Mouse (Mus musculus) CH12.LX (cell line): Measurements from ENCODE around the gene Gcnt7. TPM values are rescaled to one million over a fixed set of nuclear protein-coding genes. Genes with fewer than 3 reads are reported as not detected.

Experiments
- DNase-seq: peaks from one replicate; pipeline ENCODE4 v3.0.0-alpha.2; 2013; ENCODE audit errors: extremely low read depth
- H3K27ac ChIP-seq: 2 replicates; pipeline ENCODE4 v1.5.1; 2012; ENCODE audit warnings: low read depth, mild to moderate bottlenecking, control low read depth, moderate library complexity; ENCODE audit not compliant: insufficient read depth
- H3K27me3 ChIP-seq: replicated peaks from 2 replicates; pipeline ENCODE3; 2012; ENCODE audit warnings: inconsistent platforms
- H3K36me3 ChIP-seq, 2 experiments: replicated peaks in 1 of 2; 2 replicates each; pipeline versions ENCODE3 to v1.6.1; 2012; ENCODE audit warnings: inconsistent platforms in 1 of 2, low read length in 1 of 2, mild to moderate bottlenecking in 1 of 2, mixed read lengths in 1 of 2, moderate library complexity in 1 of 2; ENCODE audit not compliant: control insufficient read depth in 1 of 2, insufficient read depth in 1 of 2
- H3K4me1 ChIP-seq, 2 experiments: 2 replicates each; pipeline ENCODE4 v1.6.1; 2012; ENCODE audit warnings: inconsistent platforms in 1 of 2, moderate library complexity in 1 of 2; ENCODE audit not compliant: insufficient read depth in 2 of 2, control insufficient read depth in 1 of 2
- H3K4me2 ChIP-seq: 2 replicates; pipeline ENCODE4 v1.6.1; 2012; ENCODE audit warnings: low read depth, mild to moderate bottlenecking, control low read depth; ENCODE audit not compliant: poor library complexity, insufficient read depth, severe bottlenecking
- H3K4me3 ChIP-seq, 3 experiments: fragments of 150-350 bp in 1 of 3; sonication (generic) in 1 of 3; replicated peaks in 1 of 3; 2 replicates each; pipeline versions ENCODE3 to v1.5.1; 2011 to 2012; ENCODE audit warnings: low read depth in 2 of 3, low read length in 2 of 3, mild to moderate bottlenecking in 2 of 3, moderate library complexity in 2 of 3, control low read depth in 1 of 3, improper control_type of control experiment in 1 of 3, inconsistent platforms in 1 of 3, mixed read lengths in 1 of 3; ENCODE audit not compliant: poor library complexity in 1 of 3
- H3K79me2 ChIP-seq: replicated peaks from 2 replicates; pipeline ENCODE4 v1.6.1; 2012; ENCODE audit warnings: mild to moderate bottlenecking, moderate library complexity; ENCODE audit not compliant: control insufficient read depth, poor library complexity, insufficient read depth, severe bottlenecking; ENCODE audit errors: extremely low read depth
- H3K9ac ChIP-seq: 2 replicates; pipeline ENCODE4 v1.6.1; 2012; ENCODE audit warnings: low read depth, mild to moderate bottlenecking, control low read depth, moderate library complexity; ENCODE audit not compliant: insufficient read depth
- H3K9me3 ChIP-seq: replicated peaks from 2 replicates; pipeline ENCODE3; 2012; ENCODE audit warnings: low read length, inconsistent platforms, mixed read lengths
- BHLHE40 ChIP-seq: IDR thresholded peaks from 2 replicates; pipeline ENCODE4 v1.6.1; 2011; ENCODE audit warnings: mild to moderate bottlenecking, low read depth, low read length, improper control_type of control experiment
- CHD2 ChIP-seq: IDR thresholded peaks from 2 replicates; pipeline ENCODE4 v1.6.1; 2011; ENCODE audit warnings: low read length, improper control_type of control experiment
- CTCF ChIP-seq, 2 experiments: IDR thresholded peaks in 1 of 2; conservative IDR thresholded peaks in 1 of 2; 2 replicates each; pipeline ENCODE4 v1.5.1; 2011 to 2012; ENCODE audit warnings: low read depth in 2 of 2, low read length in 2 of 2, improper control_type of control experiment in 1 of 2, inconsistent platforms in 1 of 2, mild to moderate bottlenecking in 1 of 2, moderate library complexity in 1 of 2
- E2F4 ChIP-seq: IDR thresholded peaks from 2 replicates; pipeline ENCODE4 v1.6.1; 2011; ENCODE audit warnings: low read depth, low read length, improper control_type of control experiment; ENCODE audit not compliant: insufficient replicate concordance
- EP300 ChIP-seq: IDR thresholded peaks from 2 replicates; pipeline ENCODE4 v1.6.1; 2011; ENCODE audit warnings: low read length, improper control_type of control experiment
- GABPA ChIP-seq: IDR thresholded peaks from 2 replicates; pipeline ENCODE4 v1.6.1; 2012; ENCODE audit warnings: low read depth, low read length, improper control_type of control experiment, inconsistent platforms; ENCODE audit not compliant: insufficient replicate concordance
- HCFC1 ChIP-seq: IDR thresholded peaks from 2 replicates; pipeline ENCODE4 v1.6.1; 2012; ENCODE audit warnings: low read depth, mild to moderate bottlenecking, inconsistent platforms, low read length, improper control_type of control experiment
- JUN ChIP-seq: IDR thresholded peaks from 2 replicates; pipeline ENCODE4 v1.6.1; 2011; ENCODE audit warnings: low read depth, mild to moderate bottlenecking, low read length, improper control_type of control experiment, moderate library complexity; ENCODE audit not compliant: insufficient read depth
- JUND ChIP-seq: conservative IDR thresholded peaks from 2 replicates; pipeline ENCODE4 v1.6.1; 2011; ENCODE audit warnings: low read depth, low read length, improper control_type of control experiment
- KAT2A ChIP-seq: IDR thresholded peaks from 2 replicates; pipeline ENCODE4 v1.6.1; 2012; ENCODE audit warnings: low read length, improper control_type of control experiment, inconsistent platforms; ENCODE audit not compliant: insufficient replicate concordance
- MAX ChIP-seq: IDR thresholded peaks from 2 replicates; pipeline ENCODE4 v1.6.1; 2011; ENCODE audit warnings: low read length, improper control_type of control experiment
- MXI1 ChIP-seq: IDR thresholded peaks from 2 replicates; pipeline ENCODE4 v1.6.1; 2011; ENCODE audit warnings: mild to moderate bottlenecking, low read depth, low read length, improper control_type of control experiment
- MYC ChIP-seq: IDR thresholded peaks from 2 replicates; pipeline ENCODE4 v1.6.1; 2011; ENCODE audit warnings: low read depth, mild to moderate bottlenecking, improper control_type of control experiment, low read length
- NELFE ChIP-seq: IDR thresholded peaks from 2 replicates; pipeline ENCODE4 v1.6.1; 2011; ENCODE audit warnings: low read depth, low read length, improper control_type of control experiment
- NRF1 ChIP-seq: IDR thresholded peaks from 2 replicates; pipeline ENCODE4 v1.6.1; 2014; ENCODE audit warnings: low read depth, mild to moderate bottlenecking, inconsistent platforms, low read length, improper control_type of control experiment, moderate library complexity
- POLR2A ChIP-seq: IDR thresholded peaks from 2 replicates; pipeline ENCODE4 v1.6.1; 2011; ENCODE audit warnings: low read depth, mild to moderate bottlenecking, improper control_type of control experiment, low read length
- POLR2AphosphoS2 ChIP-seq: IDR thresholded peaks from 2 replicates; pipeline ENCODE4 v1.6.1; 2011; ENCODE audit warnings: low read depth, low read length, improper control_type of control experiment
- RAD21 ChIP-seq: IDR thresholded peaks from 2 replicates; pipeline ENCODE4 v1.6.1; 2011; ENCODE audit warnings: low read depth, mild to moderate bottlenecking, low read length, improper control_type of control experiment, moderate library complexity
- SMC3 ChIP-seq: IDR thresholded peaks from 2 replicates; pipeline ENCODE4 v1.6.1; 2011; ENCODE audit warnings: low read depth, low read length, improper control_type of control experiment
- TBP ChIP-seq: conservative IDR thresholded peaks from 2 replicates; pipeline ENCODE4 v1.6.1; 2011; ENCODE audit warnings: low read depth, low read length, improper control_type of control experiment
- TCF12 ChIP-seq: IDR thresholded peaks from 2 replicates; pipeline ENCODE4 v1.6.1; 2014; ENCODE audit warnings: low read depth, mild to moderate bottlenecking, inconsistent platforms, low read length, improper control_type of control experiment
- USF1 ChIP-seq: IDR thresholded peaks from 2 replicates; pipeline ENCODE4 v1.6.1; 2014; ENCODE audit warnings: low read depth, mild to moderate bottlenecking, inconsistent platforms, low read length, improper control_type of control experiment
- USF2 ChIP-seq: conservative IDR thresholded peaks from 2 replicates; pipeline ENCODE4 v1.6.1; 2011; ENCODE audit warnings: low read depth, low read length, improper control_type of control experiment
- ZC3H11A ChIP-seq: IDR thresholded peaks from 2 replicates; pipeline ENCODE4 v1.6.1; 2012; ENCODE audit warnings: low read depth, mild to moderate bottlenecking, inconsistent platforms, low read length, improper control_type of control experiment
- ZKSCAN1 ChIP-seq: IDR thresholded peaks from 2 replicates; pipeline ENCODE4 v1.6.1; 2012; ENCODE audit warnings: low read depth, inconsistent platforms, low read length, improper control_type of control experiment, borderline replicate concordance
- dilution Hi-C: fragments of 300-500 bp; cut with MboI; formaldehyde crosslinking; loops from 2 replicates; pipeline ENCODE4 v1.14.3; 2020; ENCODE audit warnings: low sequenced_read_pairs; ENCODE audit not compliant: extremely low pct_unique_long_range_greater_than_20kb, extremely low pct_ligation_motif_present
- in situ Hi-C: fragments of 300-500 bp; cut with MboI; formaldehyde crosslinking; loops from 3 replicates; pipeline ENCODE4 v1.14.3; 2019; ENCODE audit warnings: low sequenced_read_pairs, low pct_ligation_motif_present, low pct_unique_long_range_greater_than_20kb, mixed read lengths
- polyA plus RNA-seq: library from polyadenylated mRNA; unstranded; fragments of >175 nt; gene quantifications from 2 replicates; pipeline ENCODE4 v1.2.1, GENCODE M21; 2012; ENCODE audit warnings: low read depth; ENCODE audit not compliant: insufficient read length
- total RNA-seq, 2 experiments: library from RNA; depleted of rRNA; stranded (reverse); fragments of 300-350 nt in 1 of 2; fragments of >200 nt in 1 of 2; gene quantifications; 2 replicates each; pipeline ENCODE4 v1.2.3; 2012 to 2014

The Gcnt7 gene
- total and polyA plus RNA-seq, 3 experiments: 0.17 to 0.21 TPM; not detected in 1

DNA sequence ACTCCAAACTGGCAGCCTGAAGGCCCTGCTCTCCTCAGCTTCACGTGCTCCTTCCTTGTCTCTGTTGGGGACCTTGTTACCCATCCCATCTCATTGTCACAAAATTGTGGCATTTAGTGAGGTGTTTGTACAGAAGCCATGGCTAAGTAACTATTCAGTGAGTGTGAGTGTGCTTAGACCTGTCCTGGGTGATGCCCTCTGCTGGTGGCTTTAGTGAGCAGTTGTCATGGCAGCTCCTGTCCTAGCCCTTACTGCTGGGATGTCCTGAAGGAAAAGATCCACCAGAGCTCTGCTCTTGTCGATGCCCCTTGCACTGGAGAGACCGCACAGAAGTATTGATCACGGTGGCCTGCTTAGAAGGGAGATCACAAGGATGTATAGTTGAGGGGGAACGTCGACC, 11.1 kb downstream of the Gcnt7 start:
- H3K27ac ChIP-seq: no peak overlapping the region
- H3K36me3 ChIP-seq: peaks cover 70 to 91% of the 10 kb centered on the region in 2 experiments
- H3K79me2 ChIP-seq: peaks cover 21% of the 10 kb centered on the region
- no peak overlapping the region for H3K4me2 ChIP-seq
- H3K9me3 ChIP-seq: no peaks in the 10 kb centered on the region
- H3K4me3 ChIP-seq: no peak overlapping the region
- H3K4me1 ChIP-seq: peaks cover 0 to 6% of the 10 kb centered on the region in 2 experiments; a peak in 1 of 4 replicates
- peak; percentile 45 for DNase-seq
- dilution Hi-C loops (no loop called here), in situ Hi-C loops (loop anchor here (10.0 kb wide), 1 partner anchor 223 kb away; no protein-coding TSS in a partner anchor)
- H3K27me3 ChIP-seq: no peaks in the 10 kb centered on the region
- no peak for TF ChIP-seq HCFC1
- peak; percentile 51 for TF ChIP-seq RAD21
- no peak for TF ChIP-seq NELFE
- no peak for TF ChIP-seq USF2
- TF ChIP-seq BHLHE40: no peak
- TF ChIP-seq MAX: no peak
- TF ChIP-seq E2F4: no peak
- no peak for TF ChIP-seq GABPA
- no peak for TF ChIP-seq CHD2
- no peak for TF ChIP-seq MYC
- TF ChIP-seq SMC3: peak; percentile 86
- TF ChIP-seq TCF12: no peak
- peak; percentile 28 to 72; a peak in 3 of 4 replicates for TF ChIP-seq CTCF (conservative IDR thresholded peaks at IDR 0.05 in 1 of 2, IDR thresholded peaks at IDR 0.05 in 1 of 2; ENCODE audit: low read depth in 2 of 2, low read length in 2 of 2)
- TF ChIP-seq KAT2A: no peak
- TF ChIP-seq TBP: no peak
- no peak for TF ChIP-seq EP300
- H3K9ac ChIP-seq: no peak overlapping the region

DNA sequence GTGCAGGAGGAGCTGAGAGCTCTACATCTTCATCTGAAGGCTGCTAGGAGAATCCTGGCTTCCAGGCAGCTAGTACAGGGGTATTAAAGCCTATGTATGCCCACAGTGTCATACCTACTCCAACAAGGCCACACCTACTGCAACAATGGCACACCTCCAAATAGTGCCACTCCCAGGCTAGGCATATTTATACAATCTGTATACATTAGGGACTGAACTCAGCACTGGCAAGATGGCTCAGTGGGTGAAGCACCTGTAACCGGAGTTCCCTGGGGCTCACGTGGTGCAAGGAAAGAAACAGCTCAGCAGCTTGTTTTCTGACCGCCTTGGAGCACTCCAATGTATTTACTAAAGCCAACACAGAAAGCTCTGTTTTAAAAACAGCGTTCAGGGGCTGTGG, 12.8 kb downstream of the Gcnt7 start:
- dilution Hi-C loops: no loop called here
- in situ Hi-C loops: loop anchor here (10.0 kb wide), 1 partner anchor 221 kb away; no protein-coding TSS in a partner anchor
- H3K4me2 ChIP-seq: no peak overlapping the region

More for the DNA sequence above, 12.8 kb downstream of the Gcnt7 start:
- Histone ChIP-seq H3K9ac (no peak overlapping the region), H3K79me2 (peaks cover 38% of the 10 kb centered on the region), H3K27me3 (no peaks in the 10 kb centered on the region), H3K36me3 (peaks cover 56 to 79% of the 10 kb centered on the region in 2 experiments), H3K9me3 (no peaks in the 10 kb centered on the region), H3K4me3 (no peak overlapping the region), H3K27ac (no peak overlapping the region), H3K4me1 (peaks cover 5 to 18% of the 10 kb centered on the region in 2 experiments)
- no peak for DNase-seq
- no peak for TF ChIP-seq ZC3H11A
- no peak for TF ChIP-seq POLR2AphosphoS2
- no peak for TF ChIP-seq USF1
- TF ChIP-seq MXI1: no peak
- no peak for TF ChIP-seq TCF12
- no peak for TF ChIP-seq E2F4
- TF ChIP-seq POLR2A: no peak
- TF ChIP-seq NRF1: no peak
- TF ChIP-seq JUN: no peak
- TF ChIP-seq JUND: no peak
- no peak for TF ChIP-seq ZKSCAN1
